Mouse (Mus musculus): ENCODE measurements around the gene Csmd2.

- no peak for TF ChIP-seq POLR2A (IDR thresholded peaks at IDR 0.05; ENCODE audit: low read depth, low read length)
- no peak for TF ChIP-seq CTCF (conservative IDR thresholded peaks at IDR 0.05; ENCODE audit: insufficient read depth, insufficient read length, low read depth, low read length)
Measured at GRCm38 (mm10) chr4:127972976-127973375, 14.7 kb upstream of the Csmd2 start.
